Comparison of ENCODE assay signal across 27 mouse cellular contexts in the genomic region with DNA sequence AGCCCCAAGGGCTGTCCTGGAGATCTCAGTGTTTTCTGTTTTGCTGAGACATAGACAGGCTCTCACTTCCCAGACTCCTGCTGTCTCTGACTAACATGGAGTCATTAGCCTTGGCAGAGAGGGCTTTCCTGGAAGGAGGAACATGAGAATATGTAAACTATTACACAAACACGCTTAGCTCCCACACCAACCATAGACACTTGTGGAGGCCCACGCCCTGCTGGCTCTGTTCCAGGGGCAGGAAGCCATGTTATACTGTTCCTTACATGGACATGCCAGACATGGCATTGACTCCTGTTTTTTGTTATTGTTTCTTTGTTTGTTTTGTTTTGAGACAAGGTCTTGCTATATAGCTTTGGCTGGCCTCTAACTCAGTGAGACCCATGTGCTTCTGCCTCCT. TPM values are rescaled to one million over a fixed set of nuclear protein-coding genes. Genes with fewer than 3 reads are reported as not detected.
DNase-seq lines count a peak whose midpoint lies in the region; ATAC-seq and TF ChIP-seq lines count a peak whose summit lies in the region.
"Had no signal": no experiment of that assay in that cellular context is flagged by ENCODE, and none has a peak within 500 bp of the region (broad histone marks: within the 10 kb centered on the region; RNA-seq: fewer than 3 reads in every experiment).

No protein-coding gene starts in this region.

- H3K27me3 ChIP-seq in forebrain, postnatal 0 days (ENCODE audit: insufficient read depth, low read length), result no peaks in the 10 kb centered on the region
- H3K27me3 ChIP-seq: embryonic facial prominence, embryonic 13.5 days; forebrain, embryonic 13.5 days; heart, embryonic 13.5 days; hindbrain, embryonic 15.5 days had no signal

- no peak for ATAC-seq in forebrain, postnatal 0 days
- ATAC-seq: CD4-positive, CD25-positive, alpha-beta regulatory T cell, adult 4 months; forebrain, embryonic 13.5 days; forebrain, embryonic 16.5 days had no signal

- TF ChIP-seq CTCF in lung, adult 2 months (IDR thresholded peaks at IDR 0.05; ENCODE audit: insufficient read depth, low read length), result no peak
- no peak for TF ChIP-seq CTCF in forebrain, postnatal 0 days (IDR thresholded peaks at IDR 0.05; ENCODE audit: low read depth)

- no peaks in the 10 kb centered on the region for H3K36me3 ChIP-seq in forebrain, postnatal 0 days (ENCODE audit: insufficient read depth)
- H3K36me3 ChIP-seq: embryonic facial prominence, embryonic 10.5 days; embryonic facial prominence, embryonic 13.5 days; forebrain, embryonic 10.5 days; heart, embryonic 13.5 days; hindbrain, embryonic 15.5 days had no signal

- no peaks in the 10 kb centered on the region for H3K9me3 ChIP-seq in forebrain, postnatal 0 days (ENCODE audit: low read length)
- H3K9me3 ChIP-seq: embryonic facial prominence, embryonic 10.5 days; embryonic facial prominence, embryonic 13.5 days; forebrain, embryonic 10.5 days; forebrain, embryonic 13.5 days; heart, embryonic 13.5 days; hindbrain, embryonic 15.5 days had no signal

- no peak overlapping the region for H3K27ac ChIP-seq in forebrain, postnatal 0 days (ENCODE audit: low read depth, low read length)
- H3K27ac ChIP-seq: embryonic facial prominence, embryonic 10.5 days; embryonic facial prominence, embryonic 13.5 days; forebrain, embryonic 10.5 days; forebrain, embryonic 13.5 days; gastrocnemius, adult 2 months; heart, embryonic 13.5 days; hindbrain, embryonic 15.5 days had no signal

- 30% methylated on average over 2 of the region's 2 CpGs for WGBS in lung, adult 2 months
- 78% methylated on average over 2 of the region's 2 CpGs for WGBS in forebrain, postnatal 0 days

- TF ChIP-seq POLR2A in lung, adult 2 months (IDR thresholded peaks at IDR 0.05; ENCODE audit: borderline replicate concordance, extremely low read depth, low read depth, low read length), result no peak

- DNase-seq in fat pad, adult 2 months (ENCODE audit: extremely low read depth, low read depth, low spot score), result peak; percentile 13
- DNase-seq in lung, adult 2 months, result peak; percentile 26
- peak; percentile 26 for DNase-seq in lung, postnatal 14 days
- DNase-seq in lung, postnatal 4 days, result peak; percentile 40 to 47
- DNase-seq in forebrain, postnatal 0 days, result no peak
- DNase-seq in thymus, postnatal 36 days, result no peak
- no peak for DNase-seq in left cerebral cortex, postnatal 10 days (ENCODE audit: extremely low spot score in 1 of 2, low spot score in 2 of 2)
- DNase-seq: adrenal gland, postnatal 10 days; adrenal gland, postnatal 36 days; cerebellum, adult 2 months; cerebellum, adult 9-11 months; cerebellum, postnatal 36 days; embryo, embryonic 11 days; gastrocnemius, adult 2 months; gastrocnemius, postnatal 14 days; heart, adult 18-20 months; heart, postnatal 14 days; heart, postnatal 4 days had no signal

- no peak overlapping the region for H3K4me3 ChIP-seq in lung, adult 2 months (replicated peaks; ENCODE audit: extremely low read depth, low read depth, low read length)
- no peak overlapping the region for H3K4me3 ChIP-seq in forebrain, postnatal 0 days (ENCODE audit: low read depth, low read length)
- H3K4me3 ChIP-seq: embryonic facial prominence, embryonic 10.5 days; embryonic facial prominence, embryonic 13.5 days; erythroblast, embryonic 14.5 days; forebrain, embryonic 10.5 days; forebrain, embryonic 13.5 days; gastrocnemius, adult 2 months; heart, embryonic 13.5 days; hindbrain, embryonic 15.5 days had no signal

- H3K4me1 ChIP-seq in lung, adult 2 months (ENCODE audit: control insufficient read depth, insufficient read depth, low read length), result peaks cover 3% of the 10 kb centered on the region; the same call in 1 of the 2 replicates
- no peaks in the 10 kb centered on the region for H3K4me1 ChIP-seq in forebrain, postnatal 0 days (ENCODE audit: insufficient read depth)
- H3K4me1 ChIP-seq: embryonic facial prominence, embryonic 10.5 days; forebrain, embryonic 13.5 days; hindbrain, embryonic 15.5 days had no signal

- intact Hi-C loops in left cerebral cortex, postnatal 10 days (cut with DNase I), result no loop called here

- H3K9ac ChIP-seq in forebrain, postnatal 0 days, result no peak overlapping the region
- H3K9ac ChIP-seq: embryonic facial prominence, embryonic 13.5 days; forebrain, embryonic 13.5 days; heart, embryonic 13.5 days; hindbrain, embryonic 15.5 days had no signal

- H3K4me2 ChIP-seq in forebrain, postnatal 0 days (ENCODE audit: low read depth), result no peak overlapping the region
- H3K4me2 ChIP-seq: embryonic facial prominence, embryonic 13.5 days; forebrain, embryonic 13.5 days; heart, embryonic 13.5 days; hindbrain, embryonic 15.5 days had no signal

RNA-seq across cellular contexts. Expression of a gene that starts 27.7 kb away (rescaled TPM):
- polyA plus RNA-seq in lung, adult 2 months (2012; rRNA removed), result 3.6 and 3.7 TPM in 2 replicates
- total RNA-seq in forebrain, postnatal 0 days (2014; rRNA removed), result 27.4 and 37.7 TPM in 2 replicates
- polyA plus RNA-seq in forebrain, postnatal 0 days (2015; fragmentation: Nextera tagmentation; extraction: Ambion mirVana), result 5.5 and 8.6 TPM in 2 replicates
- total RNA-seq in left cerebral cortex, postnatal 10 days (2021), result 10 to 100 TPM; 15.5 to 18.6 TPM

RNA-seq across cellular contexts. Expression of a gene that starts 37.5 kb away (rescaled TPM):
- 12.7 and 19.4 TPM in 2 replicates for polyA plus RNA-seq in lung, adult 2 months (2012; rRNA removed)
- 84.2 and 87.5 TPM in 2 replicates for total RNA-seq in forebrain, postnatal 0 days (2014; rRNA removed)
- polyA plus RNA-seq in forebrain, postnatal 0 days (2015; fragmentation: Nextera tagmentation; extraction: Ambion mirVana), result 15.5 and 23.0 TPM in 2 replicates
- 10 to 100 TPM; 67.3 to 69.9 TPM for total RNA-seq in left cerebral cortex, postnatal 10 days (2021)

Comparison
In these comparisons a context has a peak if more than half of its experiments do, and no peak if none do; other contexts are left out.
1. DNase-seq: peak in fat pad, adult 2 months (single experiment), lung, adult 2 months (single experiment), lung, postnatal 14 days (single experiment) and lung, postnatal 4 days (2 of 2); none in forebrain, postnatal 0 days (single experiment), thymus, postnatal 36 days (0 of 2) and left cerebral cortex, postnatal 10 days (0 of 2).